Mouse (Mus musculus) heart, embryonic 14.5 days (tissue): ENCODE data around the gene Hspb8. TPM values are rescaled to one million over a fixed set of nuclear protein-coding genes. Genes with fewer than 3 reads are reported as not detected.
"Not testable (repeated sequence)": the region's sequence is repeated elsewhere in the genome, so short reads cannot be mapped to it uniquely, and the experiment has no call there.

Source experiments
- ATAC-seq: fragments of 200-750 bp; cut with Nextera tagmentation; 2 replicates; pipeline ENCODE4 v1.8.0; 2017; ENCODE audit warnings: low read depth, moderate TSS enrichment; ENCODE audit not compliant: insufficient number of reproducible peaks, insufficient read depth, low FRiP score
- H3K27ac ChIP-seq, 2 experiments: fragments of 200-500 bp in 1 of 2; fragments of 300-500 bp in 1 of 2; sonication (generic) in 1 of 2; replicated peaks in 1 of 2; 2 replicates each; pipeline ENCODE4 v1.5.1; 2012 to 2014; ENCODE audit warnings: low read depth in 2 of 2, low read length in 2 of 2, control low read depth in 1 of 2, mild to moderate bottlenecking in 1 of 2, mixed read lengths in 1 of 2; ENCODE audit not compliant: control insufficient read depth in 1 of 2, insufficient read depth in 1 of 2
- H3K27me3 ChIP-seq: fragments of 300-500 bp; sonication (generic); 2 replicates; pipeline ENCODE4 v1.6.1; 2014; ENCODE audit warnings: mild to moderate bottlenecking, low read length, control low read depth; ENCODE audit not compliant: control insufficient read depth, insufficient read depth
- H3K36me3 ChIP-seq: fragments of 300-500 bp; sonication (generic); 2 replicates; pipeline ENCODE4 v1.6.1; 2014; ENCODE audit warnings: mild to moderate bottlenecking, control low read depth, low read length, mixed read lengths; ENCODE audit not compliant: control insufficient read depth, insufficient read depth
- H3K4me1 ChIP-seq, 2 experiments: fragments of 200-500 bp in 1 of 2; fragments of 300-500 bp in 1 of 2; sonication (generic) in 1 of 2; 2 replicates each; pipeline ENCODE4 v1.6.1; 2012 to 2014; ENCODE audit warnings: low read length in 2 of 2, control low read depth in 1 of 2, mixed read lengths in 1 of 2; ENCODE audit not compliant: control insufficient read depth in 2 of 2, insufficient read depth in 2 of 2
- H3K4me2 ChIP-seq: fragments of 300-500 bp; sonication (generic); 2 replicates; pipeline ENCODE4 v1.6.1; 2014; ENCODE audit warnings: mild to moderate bottlenecking, low read length
- H3K4me3 ChIP-seq, 2 experiments: fragments of 200-500 bp in 1 of 2; fragments of 300-500 bp in 1 of 2; sonication (generic) in 1 of 2; 2 replicates each; pipeline ENCODE4 v1.5.1; 2012 to 2014; ENCODE audit warnings: low read length in 2 of 2, mild to moderate bottlenecking in 2 of 2, control low read depth in 1 of 2, low read depth in 1 of 2, moderate library complexity in 1 of 2; ENCODE audit not compliant: control insufficient read depth in 1 of 2, insufficient read depth in 1 of 2
- H3K9ac ChIP-seq: fragments of 300-500 bp; sonication (generic); 2 replicates; pipeline ENCODE4 v1.6.1; 2014; ENCODE audit warnings: mild to moderate bottlenecking, low read length
- H3K9me3 ChIP-seq: fragments of 300-500 bp; sonication (generic); 2 replicates; pipeline ENCODE4 v1.6.1; 2016; ENCODE audit warnings: low read length, control low read depth; ENCODE audit not compliant: control insufficient read depth
- WGBS: fragments of 180-500 bp; shearing (Covaris S2); extraction: QIAGEN DNeasy Blood & Tissue Kit; methylation state at CpG from one replicate; pipeline ENCODE4 v1.1.7; 2014; 5-methylcytosine and 5-hydroxymethylcytosine counted together
- polyA plus RNA-seq: library from polyadenylated mRNA; unstranded; fragments of >200 nt; fragmentation: Nextera tagmentation; extraction: Ambion mirVana; gene quantifications from 2 replicates; pipeline ENCODE4 v1.2.1, GENCODE M21; 2014

Gene Hspb8
- polyA plus RNA-seq, 1 experiment from 2014 or later = 31.7 TPM

DNA sequence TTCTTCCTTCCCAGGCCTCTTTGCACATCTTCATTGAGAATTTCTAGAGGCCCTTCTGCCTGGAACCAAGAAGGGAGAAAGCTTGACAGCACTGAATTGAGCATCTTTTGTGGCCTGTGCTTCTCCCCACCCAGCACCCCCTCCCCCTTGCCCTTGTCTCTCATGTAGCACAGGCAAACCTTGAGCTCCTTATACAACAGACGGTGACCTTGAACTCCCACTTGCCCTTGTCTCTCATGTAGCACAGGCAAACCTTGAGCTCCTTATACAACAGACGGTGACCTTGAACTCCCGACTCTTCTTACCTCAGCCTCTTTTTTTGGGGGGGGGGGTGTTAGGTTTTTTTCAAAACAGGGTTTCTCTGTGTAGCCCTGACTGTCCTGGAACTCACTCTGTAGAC is 3.0 kb upstream of the Hspb8 start:
- not testable (repeated sequence) for H3K36me3 ChIP-seq, H3K9me3 ChIP-seq, H3K27me3 ChIP-seq, H3K9ac ChIP-seq, H3K4me2 ChIP-seq, H3K27ac ChIP-seq, ATAC-seq, H3K4me3 ChIP-seq
- peaks cover 10 to 17% of the 10 kb centered on the region in 2 experiments for H3K4me1 ChIP-seq
- WGBS = 94% methylated on average over 3 of the region's 3 CpGs

DNA sequence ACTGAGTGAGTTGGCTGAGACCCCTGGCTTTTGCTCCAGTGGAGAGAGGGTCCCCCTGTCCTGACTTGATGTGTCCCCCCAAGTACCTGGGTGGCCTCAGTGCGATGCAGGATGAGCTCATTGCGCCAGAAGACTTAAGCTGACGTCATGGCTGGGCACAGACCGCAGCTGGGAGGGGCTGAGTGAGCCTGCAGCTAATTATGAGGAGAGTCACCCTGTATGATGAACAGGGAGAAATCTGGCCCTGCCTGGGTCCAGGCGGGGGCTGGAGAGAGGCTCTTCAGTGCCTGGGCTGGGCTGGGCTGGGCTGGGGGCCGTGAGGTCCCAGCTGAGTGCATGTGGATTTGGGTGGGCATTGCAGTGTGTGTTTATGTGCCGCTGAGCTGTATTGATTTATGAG is 2.6 kb upstream of the Hspb8 start:
- Histone ChIP-seq H3K4me2 (no peak overlapping the region), H3K27ac (no peak overlapping the region), H3K4me3 (no peak overlapping the region), H3K27me3 (no peaks in the 10 kb centered on the region), H3K36me3 (no peaks in the 10 kb centered on the region), H3K9ac (no peak overlapping the region), H3K4me1 (peaks cover 12 to 20% of the 10 kb centered on the region in 2 experiments), H3K9me3 (no peaks in the 10 kb centered on the region)
- no peak for ATAC-seq
- WGBS = 66% methylated on average over 7 of the region's 7 CpGs

- Histone ChIP-seq H3K27me3 (no peaks in the 10 kb centered on the region), H3K36me3 (no peaks in the 10 kb centered on the region), H3K4me1 (peaks cover 23 to 35% of the 10 kb centered on the region in 2 experiments), H3K9me3 (no peaks in the 10 kb centered on the region), H3K4me3 (no peak overlapping the region), H3K27ac (peak overlapping the region in 1 of 2 experiments; percentile 88; a peak in 1 of 4 replicates), H3K9ac (no peak overlapping the region), H3K4me2 (no peak overlapping the region)
- 76% methylated on average over 8 of the region's 8 CpGs for WGBS
- no peak for ATAC-seq
Observed at GRCm38 (mm10) chr5:116423746-116424145, 1.1 kb upstream of the Hspb8 start.

GRCm38 (mm10) chr5:116421791-116422481 is 728 bp downstream of the Hspb8 start:
- Histone ChIP-seq H3K9ac (peak overlapping the region; percentile 81), H3K36me3 (peaks cover 7% of the 10 kb centered on the region; the same call in 1 of the 2 replicates), H3K27me3 (no peaks in the 10 kb centered on the region), H3K27ac (peak overlapping the region; percentile 88 to 89), H3K9me3 (no peaks in the 10 kb centered on the region), H3K4me1 (peaks cover 17 to 34% of the 10 kb centered on the region in 2 experiments), H3K4me3 (peak overlapping the region; percentile 50 to 56), H3K4me2 (peak overlapping the region; percentile 75)
- no peak; the same call in 1 of the 2 replicates for ATAC-seq
- 19% methylated on average over 22 of the region's 22 CpGs for WGBS

DNA sequence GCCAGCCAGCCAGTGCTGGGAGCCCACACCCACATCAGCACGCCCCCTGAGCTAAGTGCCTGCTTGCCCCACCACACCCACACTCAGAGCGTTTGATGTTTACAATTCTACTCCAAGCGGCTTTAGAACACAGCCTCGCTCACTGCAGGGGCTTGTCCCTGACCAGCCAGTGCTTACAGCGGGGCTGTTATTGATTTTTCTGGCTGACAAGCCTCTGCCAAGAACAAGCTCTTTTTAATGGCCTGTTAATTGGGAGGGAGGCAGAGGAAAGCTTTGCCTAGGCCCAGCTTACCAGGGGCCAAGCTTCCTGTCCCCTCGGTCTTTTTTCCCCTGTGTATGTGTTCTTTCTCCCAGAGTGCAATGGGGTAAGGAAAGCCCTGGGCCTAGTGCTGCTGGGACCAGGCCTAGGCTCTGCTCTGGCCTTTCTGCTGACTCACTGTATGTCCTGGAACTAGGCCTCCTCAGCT is 1.9 kb downstream of the Hspb8 start:
- Histone ChIP-seq H3K36me3 (peaks cover 8% of the 10 kb centered on the region; the same call in 1 of the 2 replicates), H3K27ac (peak overlapping the region; percentile 75 to 76), H3K4me2 (peak overlapping the region; percentile 56), H3K4me1 (peaks cover 19 to 46% of the 10 kb centered on the region in 2 experiments), H3K9ac (peak overlapping the region; percentile 58), H3K4me3 (peak overlapping the region; percentile 33 to 43), H3K27me3 (no peaks in the 10 kb centered on the region), H3K9me3 (no peaks in the 10 kb centered on the region)
- ATAC-seq = no peak
- WGBS = 19% methylated on average over 6 of the region's 6 CpGs

GRCm38 (mm10) chr5:116420213-116420612 is 2.5 kb downstream of the Hspb8 start:
- H3K9me3 ChIP-seq = no peaks in the 10 kb centered on the region
- no peaks in the 10 kb centered on the region for H3K27me3 ChIP-seq
- H3K4me2 ChIP-seq = peak overlapping the region; percentile 56
- peak overlapping the region; percentile 33 to 43; a peak in 3 of 4 replicates for H3K4me3 ChIP-seq
- peak overlapping the region; percentile 58 for H3K9ac ChIP-seq
- 100% methylated on average over 1 of the region's 1 CpGs for WGBS
- H3K36me3 ChIP-seq = peaks cover 13% of the 10 kb centered on the region
- no peak for ATAC-seq
- peak overlapping the region; percentile 75 to 76; a peak in 3 of 4 replicates for H3K27ac ChIP-seq
- peaks cover 24 to 46% of the 10 kb centered on the region in 2 experiments for H3K4me1 ChIP-seq

DNA sequence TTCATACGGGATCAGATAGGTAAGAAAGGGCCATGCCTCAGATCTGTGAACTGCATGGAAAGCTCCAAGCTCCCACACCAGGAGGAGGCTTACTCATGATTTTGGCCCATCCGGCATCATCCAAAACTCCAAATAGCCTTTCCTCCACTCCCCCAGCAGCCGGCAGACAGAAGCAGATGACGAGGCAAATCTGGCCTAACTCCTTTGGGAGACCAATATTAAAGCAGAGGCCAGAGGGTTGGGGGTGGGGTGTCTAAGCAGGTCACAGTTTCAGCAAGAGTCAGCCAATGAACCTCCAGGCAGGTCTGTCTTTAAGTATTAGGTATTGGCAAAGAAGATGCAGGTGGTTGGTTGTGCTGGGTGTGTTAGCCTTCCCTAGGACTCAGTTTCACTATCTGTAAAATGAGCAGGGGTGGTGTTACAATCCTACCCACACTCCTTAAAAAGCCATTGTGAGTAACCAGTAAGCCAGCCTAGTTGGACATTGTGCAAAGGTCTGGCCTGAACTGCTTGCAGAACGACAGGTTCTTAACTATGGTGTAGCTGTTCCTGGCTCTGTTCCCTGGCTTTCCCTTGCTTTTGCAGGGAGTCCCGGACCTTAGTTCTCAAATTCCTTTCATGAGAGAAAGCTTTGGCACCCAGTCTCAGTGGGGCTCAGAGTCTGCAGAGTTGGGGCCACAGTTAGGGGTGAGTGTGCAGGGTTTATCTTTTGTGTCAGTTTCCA is 3.2 kb downstream of the Hspb8 start:
- Histone ChIP-seq H3K4me3 (peak overlapping the region; percentile 29 to 33), H3K27me3 (no peaks in the 10 kb centered on the region), H3K4me1 (peaks cover 24 to 46% of the 10 kb centered on the region in 2 experiments), H3K27ac (peak overlapping the region; percentile 12 to 34; a peak in 2 of 4 replicates), H3K4me2 (peak overlapping the region; percentile 56), H3K9me3 (no peaks in the 10 kb centered on the region), H3K9ac (peak overlapping the region; percentile 62), H3K36me3 (peaks cover 20% of the 10 kb centered on the region)
- 30% methylated on average over 6 of the region's 6 CpGs for WGBS
- no peak for ATAC-seq
